Mouse (Mus musculus) 416B (cell line): ENCODE measurements around the gene Tubg1.

ENCODE experiments used
- DNase-seq: peaks from one replicate; pipeline ENCODE4 v3.0.0; 2011; ENCODE audit warnings: low read depth

Gene Tubg1

DNA sequence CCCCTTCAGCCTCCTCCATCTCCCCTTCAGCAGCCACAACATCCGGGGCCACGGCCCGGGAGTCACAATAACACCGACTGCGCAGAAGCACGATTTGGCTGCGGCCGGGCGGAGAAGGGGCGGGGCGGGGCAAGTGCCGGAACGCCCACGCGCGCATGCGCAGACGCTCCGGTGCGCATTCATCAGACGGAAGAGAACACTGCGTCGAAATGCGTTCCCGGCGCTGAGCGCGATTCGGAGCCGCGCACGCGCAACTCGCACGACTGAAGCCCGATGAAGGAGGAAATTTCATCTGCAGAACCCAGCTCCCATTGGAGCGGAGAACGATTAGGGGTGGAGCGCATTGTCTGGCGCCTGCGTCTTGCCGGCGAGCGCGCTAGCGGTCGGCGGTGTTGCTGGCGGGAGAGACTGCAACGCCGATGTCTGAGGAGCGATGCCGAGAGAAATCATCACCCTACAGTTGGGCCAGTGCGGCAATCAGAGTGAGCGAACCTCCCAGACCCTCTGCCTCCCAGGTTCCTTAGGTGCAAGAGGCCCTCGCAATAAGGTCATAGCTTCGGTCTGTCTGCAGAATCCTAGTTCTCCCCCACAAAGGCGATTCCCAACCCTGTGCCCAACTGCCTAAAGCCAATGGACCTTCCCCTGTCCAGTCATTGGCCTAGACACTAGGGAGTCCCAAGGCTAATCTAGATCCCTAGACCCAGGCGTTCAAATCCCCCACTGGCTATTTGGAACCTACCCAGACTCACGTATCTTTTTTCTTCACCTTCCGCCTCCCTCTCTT lies at the start of gene Tubg1, which contains the start of gene Retreg3:
Tubg1 (plus strand) TSS at position 178 of the 784 bp plus-strand sequence.
Retreg3 (minus strand) TSS at position 133 of the 784 bp plus-strand sequence.
- peak; percentile 99 for DNase-seq

DNA sequence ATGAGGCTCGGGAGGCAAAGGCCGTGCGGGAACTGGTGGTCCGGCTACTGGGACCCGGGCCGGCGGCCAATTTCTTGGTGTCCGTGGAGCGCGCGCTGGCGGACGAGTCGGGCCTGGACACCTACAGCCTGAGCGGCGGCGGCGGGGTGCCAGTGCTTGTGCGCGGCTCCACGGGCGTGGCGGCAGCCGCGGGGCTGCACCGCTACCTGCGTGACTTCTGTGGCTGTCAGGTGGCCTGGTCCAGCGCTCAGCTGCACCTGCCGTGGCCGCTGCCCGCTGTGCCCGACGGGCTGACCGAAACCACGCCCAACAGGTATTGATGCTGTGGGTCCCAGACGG lies 49.6 kb upstream of the Tubg1 start:
- no peak for DNase-seq

DNA sequence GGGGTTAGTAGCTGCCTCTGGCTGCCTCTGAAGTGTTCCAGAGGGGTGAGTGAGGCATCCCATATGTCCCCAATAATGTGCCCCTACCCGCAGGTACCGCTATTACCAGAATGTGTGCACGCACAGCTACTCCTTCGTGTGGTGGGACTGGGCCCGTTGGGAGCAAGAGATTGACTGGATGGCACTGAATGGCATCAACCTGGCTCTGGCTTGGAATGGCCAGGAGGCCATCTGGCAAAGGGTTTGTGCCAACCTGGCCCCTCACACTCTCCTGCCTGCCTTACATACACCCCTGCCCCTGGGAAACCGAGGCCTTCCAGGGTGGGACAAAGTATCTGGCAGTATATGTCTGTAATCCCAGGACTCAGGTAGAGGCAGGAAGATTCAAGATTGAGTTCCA lies 48.8 kb upstream of the Tubg1 start:
- DNase-seq: no peak

DNA sequence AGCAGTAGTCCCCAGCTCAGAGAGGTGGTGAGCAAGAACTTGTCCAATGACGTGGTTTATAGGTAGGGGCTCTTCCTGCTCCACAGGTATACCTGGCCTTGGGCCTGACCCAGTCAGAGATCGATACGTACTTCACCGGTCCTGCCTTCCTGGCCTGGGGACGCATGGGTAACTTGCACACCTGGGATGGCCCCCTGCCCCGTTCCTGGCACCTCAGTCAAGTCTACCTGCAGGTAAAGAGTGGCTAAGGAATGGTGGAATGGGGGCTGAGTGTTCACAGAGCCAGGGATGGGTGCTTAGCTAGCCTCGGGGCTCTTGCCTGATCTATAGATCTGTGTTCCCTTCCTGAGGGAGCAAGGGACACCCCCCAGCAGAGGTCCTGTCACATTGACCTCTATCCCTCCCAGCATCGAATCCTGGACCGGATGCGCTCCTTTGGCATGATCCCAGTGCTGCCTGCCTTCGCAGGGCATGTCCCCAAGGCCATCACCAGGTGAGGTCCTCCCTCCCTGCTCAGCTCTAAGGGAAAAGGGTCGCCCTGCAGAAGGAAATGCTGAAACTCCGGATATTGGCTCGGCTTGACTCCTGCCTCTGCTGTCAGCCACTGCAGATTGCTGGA lies 47.8 kb upstream of the Tubg1 start:
- DNase-seq: no peak

DNA sequence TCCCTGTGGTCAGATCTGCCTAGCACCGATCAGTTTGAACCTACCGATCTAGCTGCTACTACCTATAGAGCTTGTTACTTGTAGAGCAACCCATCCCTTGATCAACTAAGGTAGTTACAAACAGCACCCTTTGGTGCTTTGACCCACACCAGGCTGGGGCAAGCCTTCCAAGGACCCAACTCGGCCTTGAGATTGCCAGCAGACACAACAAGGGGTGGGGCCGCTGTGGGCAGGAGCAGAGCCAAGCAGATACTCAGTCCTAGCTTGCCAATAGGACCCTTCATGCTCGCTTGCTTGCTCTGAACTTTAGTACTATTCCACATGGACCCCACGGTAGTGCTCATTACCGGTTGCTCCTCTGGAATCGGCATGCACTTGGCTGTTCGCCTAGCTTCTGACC lies 41.6 kb upstream of the Tubg1 start, which contains the start of gene Hsd17b1:
Hsd17b1 (plus strand) TSS at position 291 of the 400 bp plus-strand sequence.
- DNase-seq: no peak

DNA sequence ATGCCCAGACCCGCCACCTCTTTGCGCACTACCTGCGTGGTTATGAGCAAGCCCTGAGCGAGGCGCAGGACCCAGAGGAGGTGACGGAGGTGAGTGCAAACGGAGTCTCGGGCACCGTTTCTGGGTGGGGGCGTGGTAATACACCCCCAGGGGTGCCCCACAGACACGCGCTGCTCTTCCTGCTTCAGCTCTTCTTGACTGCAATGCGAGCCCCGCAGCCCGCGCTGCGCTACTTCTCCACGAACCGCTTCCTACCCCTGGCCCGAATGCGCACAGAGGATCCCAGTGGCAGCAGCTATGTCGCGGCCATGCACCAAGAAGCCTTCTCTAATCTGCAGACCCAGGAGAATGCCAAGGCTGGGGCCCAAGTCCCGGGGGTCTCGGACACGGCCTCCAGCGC lies 40.0 kb upstream of the Tubg1 start:
- DNase-seq: no peak

DNA sequence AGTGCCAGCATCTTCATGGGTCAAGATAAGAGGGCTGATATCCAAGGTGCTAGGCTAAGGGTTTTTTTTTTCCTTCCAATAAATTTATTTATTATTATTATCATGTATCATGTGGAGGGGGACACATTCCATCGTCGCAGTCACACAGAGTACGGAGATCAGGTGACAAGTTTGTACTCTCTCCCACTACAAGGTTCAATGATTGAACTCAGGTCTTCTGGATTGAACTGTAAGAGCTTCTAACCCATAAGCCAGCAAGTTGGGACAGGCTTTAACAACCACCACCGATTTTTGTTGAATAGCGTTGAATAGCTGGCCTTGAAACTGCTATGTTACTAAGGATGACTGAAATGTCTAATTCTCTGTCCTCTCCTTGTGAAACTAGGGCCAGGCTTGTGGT lies 39.3 kb upstream of the Tubg1 start:
- no peak for DNase-seq

DNA sequence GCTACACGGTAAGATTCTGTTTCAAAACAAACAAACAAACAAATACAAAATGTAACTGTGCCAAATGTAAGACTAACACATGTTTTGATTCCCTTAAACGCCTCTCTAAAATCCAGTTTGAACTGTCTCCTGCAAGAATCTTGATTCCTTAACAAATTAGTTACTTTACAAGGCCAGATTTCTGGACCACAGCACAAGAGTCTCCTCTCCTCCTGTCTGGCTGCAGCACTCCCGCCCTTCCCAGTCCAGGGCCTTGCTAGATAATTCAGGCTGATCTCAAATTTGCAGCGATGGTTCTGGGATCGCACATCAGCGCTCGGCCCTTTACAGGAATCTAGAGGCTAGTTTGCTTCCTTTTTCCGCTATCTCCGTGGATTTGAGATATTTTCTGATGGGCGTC lies 38.1 kb upstream of the Tubg1 start:
- DNase-seq: no peak

DNA sequence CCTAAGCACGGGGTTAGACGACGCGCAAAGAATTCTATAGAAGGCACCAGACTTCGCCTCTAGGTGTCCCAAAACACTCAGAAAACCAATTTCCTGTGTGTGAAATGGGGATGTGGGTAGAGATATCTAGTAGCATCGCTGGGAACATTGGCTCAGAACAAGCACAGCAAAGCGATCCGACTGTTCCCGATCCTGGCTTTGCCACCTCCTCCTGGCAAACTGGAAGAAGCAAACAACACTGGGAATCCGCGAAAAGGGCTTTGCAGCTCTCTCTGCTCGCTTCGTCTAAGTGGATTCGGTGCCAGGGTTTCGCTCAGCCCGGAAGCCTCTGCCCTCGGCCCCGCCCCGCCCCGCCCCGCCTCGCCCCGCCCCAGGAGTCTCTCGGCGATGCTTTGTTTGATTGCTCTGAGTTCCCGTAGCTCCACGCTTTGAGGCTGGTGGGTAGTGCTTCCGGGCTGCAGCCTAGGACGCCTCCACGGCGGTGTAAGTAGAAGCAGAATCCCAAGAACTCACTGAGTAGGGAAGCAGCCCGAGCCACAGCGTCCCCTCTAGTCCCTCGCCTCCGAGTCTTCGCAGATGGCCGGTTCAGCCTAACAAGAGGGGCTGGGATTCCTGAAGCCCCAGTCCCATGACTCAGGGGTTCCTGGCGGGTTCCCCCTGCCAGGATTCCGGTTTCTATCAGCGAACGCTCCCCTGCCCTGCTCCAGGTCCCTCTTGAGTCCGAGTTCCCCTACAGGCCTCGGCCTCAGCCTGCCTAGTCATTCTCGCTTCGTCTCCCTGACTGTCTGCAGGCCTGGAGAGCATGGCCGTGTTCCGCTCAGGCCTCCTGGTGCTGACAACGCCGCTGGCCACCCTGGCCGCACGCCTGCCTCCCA lies 37.3 kb upstream of the Tubg1 start, which contains the start of gene Coasy:
Coasy (plus strand) TSS at position 358 of the 875 bp plus-strand sequence.
- peak; percentile 95 for DNase-seq

DNA sequence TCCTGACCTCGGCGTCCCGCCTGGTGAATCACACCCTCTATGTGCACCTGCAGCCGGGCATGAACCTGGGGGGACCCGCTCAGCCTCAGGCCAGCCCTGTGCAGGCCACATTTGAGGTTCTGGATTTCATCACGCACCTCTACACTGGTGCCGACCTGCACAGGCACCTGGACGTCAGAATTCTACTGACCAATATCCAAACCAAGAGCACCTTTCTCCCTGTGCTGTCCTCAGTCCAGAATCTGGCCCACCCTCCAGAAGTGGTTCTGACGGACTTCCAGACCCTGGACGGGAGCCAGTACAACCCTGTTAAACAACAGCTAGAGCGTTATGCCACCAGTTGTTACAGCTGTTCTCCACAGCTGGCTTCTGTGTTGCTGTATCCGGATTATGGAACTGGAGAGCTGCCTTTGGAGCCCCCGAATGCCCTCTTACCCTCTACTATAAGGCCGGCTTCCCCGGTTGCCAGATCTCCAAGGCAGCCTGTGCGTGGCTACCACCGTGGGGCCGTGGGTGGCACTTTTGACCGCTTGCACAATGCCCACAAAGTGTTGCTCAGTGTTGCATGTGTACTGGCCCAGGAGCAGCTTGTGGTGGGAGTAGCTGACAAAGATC lies 36.5 kb upstream of the Tubg1 start:
- DNase-seq: peak; percentile 66

DNA sequence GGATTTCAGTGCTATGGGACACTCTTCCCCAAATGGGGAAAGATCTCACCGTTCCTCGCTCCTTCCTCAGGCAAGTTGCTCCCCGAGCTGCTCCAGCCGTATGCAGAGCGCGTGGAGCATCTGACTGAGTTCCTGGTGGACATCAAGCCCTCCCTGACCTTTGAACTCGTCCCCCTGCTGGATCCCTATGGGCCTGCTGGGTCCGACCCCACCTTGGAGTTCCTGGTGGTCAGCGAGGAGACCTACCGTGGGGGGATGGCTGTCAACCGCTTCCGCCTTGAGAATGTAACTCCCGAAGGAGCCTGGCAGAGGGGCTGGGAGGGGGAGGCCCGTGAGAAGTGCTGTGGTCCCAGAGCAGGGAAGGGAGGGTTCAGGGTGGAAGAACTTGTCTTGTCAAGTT lies 35.5 kb upstream of the Tubg1 start:
- DNase-seq: no peak

DNA sequence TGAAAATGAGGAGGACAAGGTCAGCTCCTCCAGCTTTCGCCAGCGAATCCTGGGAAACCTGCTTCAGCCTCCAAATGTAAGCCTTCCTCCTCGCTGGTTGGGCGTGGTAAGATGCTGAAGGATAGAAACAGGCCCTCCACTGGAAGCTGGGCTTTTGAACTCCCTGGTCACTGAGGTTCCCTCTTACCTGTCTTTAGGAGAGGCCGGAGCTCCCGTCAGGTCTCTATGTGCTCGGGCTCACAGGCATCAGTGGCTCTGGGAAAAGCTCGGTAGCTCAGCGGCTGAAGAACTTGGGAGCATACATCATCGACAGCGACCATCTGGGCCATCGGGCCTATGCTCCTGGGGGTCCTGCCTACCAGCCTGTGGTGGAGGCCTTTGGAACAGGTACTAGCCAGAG lies 34.9 kb upstream of the Tubg1 start:
- DNase-seq: no peak

DNA sequence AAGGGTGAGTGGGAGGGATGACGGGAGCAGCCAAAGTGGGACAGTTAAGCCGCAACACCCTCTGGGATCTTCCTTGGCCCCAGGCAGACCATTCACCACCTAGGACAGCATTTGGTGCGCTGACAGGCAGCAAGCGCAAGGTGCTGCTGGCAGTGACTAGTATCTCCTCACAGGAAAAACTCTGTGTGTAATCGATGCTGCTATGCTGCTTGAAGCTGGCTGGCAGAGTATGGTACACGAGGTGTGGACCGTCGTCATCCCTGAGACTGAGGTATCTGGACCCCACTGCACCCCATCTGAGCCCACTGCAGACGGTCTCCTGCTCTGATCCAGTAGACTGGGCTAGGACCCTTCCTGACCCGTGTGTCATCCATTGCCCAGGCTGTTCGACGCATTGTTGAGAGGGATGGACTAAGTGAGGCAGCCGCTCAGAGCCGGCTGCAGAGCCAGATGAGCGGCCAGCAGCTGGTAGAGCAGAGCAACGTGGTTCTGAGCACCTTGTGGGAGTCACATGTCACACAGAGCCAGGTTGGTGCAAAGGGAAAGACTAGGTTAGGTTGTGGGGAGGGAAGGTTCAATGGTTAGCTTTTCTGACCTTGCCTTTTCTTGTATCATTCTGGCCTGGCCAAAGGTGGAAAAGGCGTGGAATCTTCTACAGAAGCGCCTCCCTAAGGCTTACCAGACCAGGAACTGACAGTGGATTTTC lies 34.0 kb upstream of the Tubg1 start:
- no peak for DNase-seq

DNA sequence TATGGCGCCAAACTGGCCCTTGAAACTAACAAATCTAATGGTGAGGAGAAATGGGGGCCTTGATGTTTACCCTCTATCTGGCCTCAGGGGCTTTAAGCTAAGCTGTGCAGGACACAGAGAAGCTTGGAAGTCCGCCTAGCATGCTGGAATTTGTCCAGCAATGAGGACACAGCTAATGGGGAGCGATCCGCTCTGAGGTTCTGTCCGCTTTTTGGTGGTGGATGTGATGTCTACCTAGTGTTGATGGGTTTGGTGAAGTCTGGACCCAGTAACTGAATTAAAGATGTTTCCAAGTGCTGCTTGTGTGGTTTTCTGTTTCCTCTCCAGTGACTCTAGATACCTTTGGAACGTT lies 33.4 kb upstream of the Tubg1 start:
- DNase-seq: no peak

DNA sequence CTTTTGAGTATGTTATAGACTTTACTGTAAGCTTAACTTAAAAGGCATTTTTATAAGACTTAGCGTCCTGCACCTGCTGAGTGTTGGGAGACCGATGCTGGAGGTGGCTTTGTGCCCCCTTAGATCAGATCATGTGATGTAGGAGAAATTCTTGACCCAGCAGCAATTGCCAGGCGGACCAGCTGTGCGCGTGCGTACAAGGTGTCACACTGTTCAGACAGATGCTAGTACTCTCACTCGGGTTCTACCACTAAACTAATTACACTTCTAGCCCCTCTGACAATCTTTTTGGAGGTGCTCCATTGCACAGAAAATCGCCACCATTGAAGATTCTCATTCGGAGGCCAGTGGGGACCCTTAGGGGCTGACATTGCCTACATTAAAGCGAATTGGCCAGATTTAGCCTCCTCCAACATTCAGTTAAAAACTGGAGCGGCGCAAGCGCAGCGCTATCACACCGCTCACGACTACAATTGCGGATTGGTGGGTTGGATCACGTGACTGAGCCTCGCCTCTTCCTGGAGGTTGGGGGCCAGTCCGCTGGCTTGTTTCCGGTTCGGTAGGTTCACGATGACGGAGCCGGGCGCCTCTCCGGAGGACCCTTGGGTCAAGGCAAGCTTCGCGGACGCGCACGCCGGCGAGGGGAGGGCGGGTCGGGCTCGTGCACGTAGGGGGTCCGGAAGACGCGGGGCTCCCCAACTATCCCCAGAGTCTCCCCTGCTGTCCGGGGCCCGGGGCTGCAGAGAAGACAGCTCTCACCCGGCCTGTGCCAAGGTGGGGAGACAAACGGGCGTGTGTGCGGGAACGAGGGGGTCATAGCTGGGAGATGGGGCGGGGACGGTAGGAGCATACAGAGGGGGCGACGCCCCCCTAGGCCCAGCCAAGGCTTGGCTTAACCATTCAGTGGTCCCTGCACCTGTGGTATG lies 32.7 kb upstream of the Tubg1 start, which contains the start of gene Mlx:
Mlx (plus strand) TSS at position 522 of the 926 bp plus-strand sequence.
- DNase-seq: peak; percentile 96

DNA sequence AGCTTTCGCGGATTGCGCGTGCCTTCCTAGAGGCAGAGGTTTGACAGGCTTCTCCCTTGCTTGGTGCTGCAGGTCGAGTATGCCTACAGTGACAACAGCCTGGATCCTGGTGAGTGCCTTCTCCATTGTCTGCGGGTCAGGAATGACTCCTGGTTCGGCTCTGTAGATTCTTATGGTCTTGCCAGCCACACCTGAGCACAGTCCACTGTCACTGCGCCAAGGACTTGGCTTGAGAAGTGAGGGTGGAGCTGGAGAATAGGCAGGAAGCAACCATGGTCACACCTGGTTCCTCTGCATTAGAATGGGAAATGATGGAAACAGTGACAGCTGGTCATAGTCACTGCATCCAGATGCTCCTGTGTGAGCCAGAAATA lies 32.1 kb upstream of the Tubg1 start:
- DNase-seq: peak; percentile 41

DNA sequence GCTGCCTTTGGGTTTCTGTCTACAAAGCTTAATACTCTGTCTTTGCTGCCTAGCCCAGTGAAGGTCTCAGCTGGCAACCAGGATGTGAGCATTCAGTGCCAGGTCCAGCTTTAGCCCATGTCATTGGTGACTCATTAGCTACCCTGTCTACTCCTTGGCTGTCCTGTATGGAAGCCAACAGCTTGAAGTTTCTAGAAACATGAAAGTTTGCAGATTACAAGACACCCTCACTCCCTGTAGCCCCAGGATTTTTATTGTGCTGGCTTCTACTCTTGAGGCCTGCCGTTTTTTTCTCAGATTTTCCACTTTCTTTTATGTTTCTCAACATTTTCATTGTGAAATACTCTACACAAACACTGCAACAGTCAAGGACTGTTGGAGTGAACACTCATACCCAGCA lies 29.8 kb upstream of the Tubg1 start:
- peak; percentile 66 for DNase-seq

DNA sequence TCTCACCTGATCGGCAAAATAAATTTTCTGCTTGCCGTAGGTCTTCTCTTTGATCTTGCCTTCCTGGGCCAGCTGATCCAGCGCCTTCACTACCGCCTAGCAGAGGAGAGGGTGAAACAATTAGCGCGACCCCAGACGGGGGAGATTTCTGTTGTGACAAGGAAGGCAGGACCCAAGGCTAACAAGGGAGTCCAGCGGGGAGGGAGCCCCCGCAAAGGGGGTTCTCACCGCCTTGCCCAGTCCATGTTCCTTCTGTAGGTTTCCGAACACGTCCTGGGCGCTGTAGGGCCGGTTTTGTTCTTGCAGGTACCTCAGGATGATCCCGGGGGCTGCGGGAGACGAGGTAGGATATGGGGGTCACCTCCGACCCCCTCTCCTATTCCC lies 24.8 kb upstream of the Tubg1 start:
- no peak for DNase-seq

DNA sequence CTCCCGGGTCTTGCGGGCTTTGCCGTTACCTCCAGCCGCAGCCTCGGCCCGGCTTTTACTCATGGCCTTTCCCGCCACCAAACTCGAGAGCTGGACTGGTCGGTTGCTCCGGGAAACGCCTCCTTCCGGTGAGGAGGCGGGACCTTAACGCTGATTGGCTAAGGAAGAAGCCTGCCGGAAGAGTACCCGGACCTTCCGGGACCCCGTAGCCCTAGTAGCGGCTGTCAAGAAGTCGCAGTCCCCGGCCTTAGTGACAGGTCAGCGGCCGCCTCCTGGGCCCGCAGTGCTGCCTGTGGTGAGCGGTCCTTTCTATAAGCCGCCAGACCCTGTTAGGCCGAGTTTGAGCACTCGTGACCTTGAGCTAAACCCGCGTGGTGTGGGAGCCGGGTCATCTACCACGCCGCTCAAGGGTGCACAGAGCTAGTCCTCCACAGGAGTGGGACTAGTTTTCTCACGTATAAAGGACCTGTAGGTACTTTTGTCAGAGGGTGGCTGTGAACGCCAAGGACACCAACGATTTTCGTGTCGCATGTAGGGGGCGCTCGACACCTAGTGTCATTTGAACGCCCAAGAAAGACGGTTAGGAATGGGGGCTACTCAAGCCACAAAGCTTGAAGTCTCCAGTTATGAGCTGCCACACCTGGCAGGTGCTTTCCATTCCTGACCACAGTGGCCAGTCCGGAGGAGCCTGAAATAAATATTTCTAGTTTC lies 24.3 kb upstream of the Tubg1 start, which contains the start of gene Psmc3ip:
Psmc3ip (minus strand) TSS at position 123 of the 711 bp plus-strand sequence.
- DNase-seq: peak; percentile 97

DNA sequence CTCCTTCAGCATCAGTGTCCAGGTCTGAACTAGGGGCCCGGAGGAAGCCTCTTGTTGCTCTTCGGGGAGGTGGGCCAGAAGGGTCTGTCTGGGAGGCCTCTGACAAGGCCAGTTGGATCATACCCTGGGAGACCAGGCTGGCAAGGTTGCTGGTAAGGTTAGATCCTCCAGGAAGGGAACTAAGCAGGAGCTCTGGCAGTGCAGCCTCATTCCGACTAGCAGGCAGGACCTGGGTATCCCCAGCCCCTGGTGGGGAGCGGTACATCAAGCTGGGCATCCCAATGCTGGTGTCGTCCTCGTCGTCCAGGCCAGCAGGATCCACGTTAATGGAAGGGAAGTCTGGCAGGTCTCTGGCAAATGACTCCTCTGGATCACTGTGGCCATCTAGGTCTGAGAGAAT lies 21.5 kb upstream of the Tubg1 start:
- no peak for DNase-seq
